Mouse (Mus musculus) urinary bladder, postnatal 25 days (tissue): Measurements from ENCODE around the gene Esp24.
"Not testable (repeated sequence)": the region's sequence is repeated elsewhere in the genome, so short reads cannot be mapped to it uniquely, and the experiment has no call there.

Experiments used
- DNase-seq: peaks from one replicate; pipeline ENCODE4 v3.0.0; 2022; ENCODE audit warnings: low spot score

Esp24 gene

DNA sequence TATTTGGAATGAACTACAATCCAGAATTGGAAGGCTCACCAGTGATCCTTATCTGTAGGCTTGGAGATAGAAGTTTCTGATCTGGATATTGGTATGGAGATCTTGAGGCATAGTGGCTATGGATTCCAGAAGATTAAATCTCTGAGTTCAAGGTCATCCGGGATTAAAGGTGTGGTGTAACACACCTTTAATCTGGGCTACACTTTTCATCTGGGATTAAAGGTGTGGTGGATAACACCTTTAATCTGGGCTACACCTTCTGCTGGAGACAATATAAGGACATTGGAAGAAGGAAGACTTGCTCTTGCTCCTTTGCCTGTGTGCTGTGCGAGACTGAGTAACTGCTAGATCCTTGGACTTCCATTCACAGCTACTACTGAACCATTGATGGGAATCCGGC lies at the start of gene Esp24:
Esp24 (plus strand) TSS at position 301 of the 400 bp plus-strand sequence.
- DNase-seq: not testable (repeated sequence)

DNA sequence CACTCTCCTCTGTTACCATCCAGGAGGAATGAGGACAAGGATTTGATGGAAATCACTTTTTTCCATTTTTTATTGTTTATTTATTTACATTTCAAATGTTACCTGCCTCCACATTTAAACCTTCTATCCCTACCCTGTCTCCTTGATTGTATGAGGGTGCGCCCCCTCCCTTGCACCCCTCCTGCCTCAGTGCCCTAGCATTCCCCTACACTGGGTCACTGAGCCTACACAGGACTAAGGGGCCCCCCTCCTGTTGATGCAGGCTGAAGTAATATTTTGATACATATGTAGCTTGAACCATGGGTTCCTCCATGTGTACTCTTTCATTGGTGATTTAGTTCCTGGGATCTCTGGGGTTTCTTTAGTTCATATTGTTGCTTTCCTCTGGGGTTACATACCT lies 26.6 kb upstream of the Esp24 start:
- DNase-seq: no peak

DNA sequence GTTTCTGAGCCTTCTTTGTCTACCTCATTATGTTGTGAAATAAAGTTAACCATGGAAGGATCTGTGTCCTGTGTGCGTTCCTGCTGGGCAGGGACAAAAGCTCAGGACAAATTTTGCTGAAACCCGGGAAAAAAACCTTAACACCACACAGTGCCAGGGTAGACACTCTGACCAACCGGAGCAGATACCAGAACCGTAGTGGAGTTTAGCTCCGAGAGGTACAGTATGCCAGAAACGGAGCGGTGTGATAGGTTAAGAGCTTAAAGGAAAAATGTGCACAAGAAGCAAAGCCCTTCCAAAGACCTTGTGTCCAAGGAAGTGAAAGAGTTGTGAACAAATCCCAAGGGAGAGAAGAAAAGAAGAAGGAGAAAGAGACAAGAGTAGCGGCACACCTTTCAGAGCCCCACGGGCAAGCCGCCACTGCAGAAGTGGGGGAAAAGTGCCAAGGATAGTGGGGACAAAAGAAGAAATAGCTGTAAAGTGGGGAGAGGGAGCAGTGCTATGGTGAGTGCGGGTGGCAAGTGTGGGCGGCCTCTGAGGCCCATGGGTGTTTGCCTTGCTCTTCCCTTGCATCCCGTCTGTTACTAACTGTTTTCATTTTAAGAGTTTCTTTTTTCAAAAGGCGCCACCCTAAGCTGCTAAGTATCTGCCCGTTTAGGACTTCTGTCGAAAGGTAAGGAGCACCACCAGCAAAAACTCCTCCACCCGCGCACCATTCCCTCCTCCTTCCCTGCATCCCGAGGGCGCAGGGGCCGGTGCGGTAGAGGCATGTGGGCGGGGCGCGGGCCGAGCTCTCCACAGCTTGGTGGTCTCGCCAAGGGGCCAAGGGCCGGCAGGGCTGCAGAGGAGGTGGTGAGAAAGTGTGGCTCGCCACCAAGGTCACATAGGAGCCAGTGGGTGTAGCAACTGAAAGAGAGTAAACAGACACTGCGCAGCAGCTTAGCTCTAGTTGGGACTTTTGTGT lies 25.5 kb upstream of the Esp24 start:
- DNase-seq: no peak

DNA sequence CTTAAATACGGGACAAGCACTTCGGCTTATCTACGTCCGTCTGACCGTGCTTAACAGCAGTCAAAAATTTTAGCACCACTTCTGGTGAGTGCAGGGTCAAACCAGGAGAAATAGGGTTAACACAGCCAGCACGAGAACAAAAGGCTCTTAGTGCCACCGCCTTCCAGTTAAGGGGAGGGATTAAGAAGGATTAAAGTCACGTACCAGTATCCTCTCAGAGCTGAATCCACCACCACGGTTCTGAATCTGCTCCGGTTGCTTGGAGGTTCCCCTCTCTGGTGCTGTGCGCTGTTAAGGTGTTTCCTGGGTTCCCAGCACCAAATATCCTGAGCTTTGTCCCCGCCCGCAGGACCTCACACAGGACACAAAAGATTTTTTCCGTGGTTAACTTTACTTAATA lies 19.3 kb upstream of the Esp24 start:
- DNase-seq: no peak

DNA sequence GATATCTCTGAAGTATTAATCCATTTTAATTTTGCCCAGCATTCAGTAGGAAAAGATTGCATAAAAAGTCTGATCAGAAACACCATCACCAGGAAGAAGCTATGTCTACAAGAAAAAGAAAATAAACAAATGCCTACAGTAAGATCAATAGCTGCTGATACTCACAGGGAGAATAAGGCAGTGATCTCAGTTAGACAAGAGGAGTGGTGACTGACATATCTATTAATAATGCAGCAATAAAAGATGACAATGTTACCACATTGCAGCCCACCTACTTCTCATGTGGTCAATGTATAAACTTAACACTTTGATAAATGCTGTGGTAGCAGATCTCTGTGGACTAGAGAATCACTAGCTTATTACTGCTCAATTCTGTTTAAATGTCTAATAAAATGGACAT lies 6.7 kb downstream of the Esp24 start, which contains the start of gene Gm21903:
Gm21903 (minus strand) TSS at position 101 of the 400 bp plus-strand sequence.
- DNase-seq: no peak

DNA sequence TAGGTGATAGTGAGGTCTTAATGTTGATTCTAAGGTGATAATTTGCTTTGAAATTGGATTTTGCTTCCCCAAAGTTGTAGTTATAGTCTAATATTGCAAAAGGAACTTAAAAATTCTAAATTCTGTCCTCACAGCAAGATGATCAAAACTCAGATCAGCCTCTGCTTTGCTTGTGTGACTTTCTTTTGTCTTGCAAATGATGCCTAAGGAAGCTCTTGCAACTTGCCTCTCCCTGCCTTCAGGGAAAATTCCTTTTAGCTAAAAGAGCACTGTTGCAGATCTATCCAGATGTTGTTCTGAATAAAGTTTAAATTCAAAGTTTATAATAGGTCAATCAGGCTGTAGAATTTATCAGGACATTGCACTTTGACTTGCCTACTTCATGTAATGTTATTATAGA lies 27.1 kb downstream of the Esp24 start:
- DNase-seq: no peak

DNA sequence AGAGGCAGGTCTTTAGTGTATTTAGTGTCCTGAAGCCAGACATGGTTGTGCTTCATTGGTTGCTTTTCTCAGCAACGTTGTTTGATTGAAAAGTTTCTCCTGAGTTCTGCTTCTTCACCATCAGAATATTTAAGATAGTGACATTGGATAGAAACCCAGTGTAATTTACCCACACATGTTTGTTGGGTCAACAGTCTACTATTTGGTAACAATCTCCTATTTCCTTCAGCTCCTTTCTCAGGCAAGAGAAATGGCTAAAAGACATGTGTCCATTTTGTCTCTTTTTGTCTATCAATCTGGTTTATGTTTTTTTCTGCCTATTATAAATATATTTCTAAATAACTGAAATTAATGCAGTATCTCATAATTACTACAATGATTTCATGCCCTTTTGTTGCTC lies 40.4 kb downstream of the Esp24 start, which contains the start of gene Esp23:
Esp23 (minus strand) TSS at position 101 of the 400 bp plus-strand sequence.
- no peak for DNase-seq
